Mouse (Mus musculus) forebrain, embryonic 15.5 days (tissue): ENCODE data around the gene Mdga1. TPM values are rescaled to one million over a fixed set of nuclear protein-coding genes. Genes with fewer than 3 reads are reported as not detected.

Experiments
- polyA plus RNA-seq: library from polyadenylated mRNA; unstranded; fragments of >200 nt; fragmentation: Nextera tagmentation; extraction: Ambion mirVana; gene quantifications from 2 replicates; pipeline ENCODE4 v1.2.1, GENCODE M21; 2015

The Mdga1 gene
- polyA plus RNA-seq, 1 experiment from 2014 or later: 13.4 TPM

Other genes starting within 250 kb of the Mdga1 start
- 57.0 and 64.2 TPM in 2 replicates for gene Zfand3, start 34.6 kb upstream of the Mdga1 start, polyA plus RNA-seq